Mouse (Mus musculus) right cerebral cortex, postnatal 36 days (tissue): ENCODE measurements around the gene Trio.

ENCODE experiments used
- DNase-seq, 2 experiments: peaks; one replicate each; pipeline ENCODE4 v3.0.0; 2022; ENCODE audit warnings: low spot score in 2 of 2, mixed read lengths in 1 of 2

Trio gene

GRCm38 (mm10) chr15:27777455-27778190 lies 248.0 kb downstream of the Trio start:
- no peak for DNase-seq

- no peak for DNase-seq
Observed at GRCm38 (mm10) chr15:27774481-27774880, 251.2 kb downstream of the Trio start.

- no peak for DNase-seq
Observed at GRCm38 (mm10) chr15:27772125-27772627, 253.5 kb downstream of the Trio start.

- no peak for DNase-seq
Observed at GRCm38 (mm10) chr15:27771581-27771980, 254.1 kb downstream of the Trio start.

- DNase-seq = no peak
Observed at GRCm38 (mm10) chr15:27770513-27771196, 255.0 kb downstream of the Trio start.

GRCm38 (mm10) chr15:27761416-27761815 lies 264.2 kb downstream of the Trio start:
- no peak for DNase-seq

- DNase-seq = no peak
Observed at GRCm38 (mm10) chr15:27760655-27761054, 265.0 kb downstream of the Trio start.

GRCm38 (mm10) chr15:27759890-27760289 lies 265.8 kb downstream of the Trio start:
- no peak for DNase-seq

GRCm38 (mm10) chr15:27758680-27759079 lies 267.0 kb downstream of the Trio start:
- DNase-seq = no peak

GRCm38 (mm10) chr15:27756426-27756825 lies 269.2 kb downstream of the Trio start:
- no peak for DNase-seq

- no peak for DNase-seq
Observed at GRCm38 (mm10) chr15:27754571-27755260, 270.9 kb downstream of the Trio start.

GRCm38 (mm10) chr15:27753923-27754322 lies 271.7 kb downstream of the Trio start:
- DNase-seq = no peak

- no peak for DNase-seq
Observed at GRCm38 (mm10) chr15:27752677-27753342, 272.8 kb downstream of the Trio start.

GRCm38 (mm10) chr15:27751612-27752405 lies 273.8 kb downstream of the Trio start:
- no peak for DNase-seq

- DNase-seq = no peak
Observed at GRCm38 (mm10) chr15:27748739-27749138, 276.9 kb downstream of the Trio start.

GRCm38 (mm10) chr15:27747512-27747911 lies 278.1 kb downstream of the Trio start:
- no peak for DNase-seq

GRCm38 (mm10) chr15:27744995-27745394 lies 280.7 kb downstream of the Trio start:
- DNase-seq = no peak

GRCm38 (mm10) chr15:27740080-27740479 lies 285.6 kb downstream of the Trio start:
- no peak for DNase-seq

GRCm38 (mm10) chr15:27731818-27732217 lies 293.8 kb downstream of the Trio start:
- no peak for DNase-seq

- no peak for DNase-seq
Observed at GRCm38 (mm10) chr15:27726228-27726627, 299.4 kb downstream of the Trio start.
